Mouse (Mus musculus) right cerebral cortex, adult 18-20 months (tissue): ENCODE data around the gene Tex14.
"Not testable (repeated sequence)": the region's sequence is repeated elsewhere in the genome, so short reads cannot be mapped to it uniquely, and the experiment has no call there.

Source experiments
- DNase-seq: peaks from one replicate; pipeline ENCODE4 v3.0.0; 2022; ENCODE audit warnings: mixed read lengths

Gene Tex14

DNA sequence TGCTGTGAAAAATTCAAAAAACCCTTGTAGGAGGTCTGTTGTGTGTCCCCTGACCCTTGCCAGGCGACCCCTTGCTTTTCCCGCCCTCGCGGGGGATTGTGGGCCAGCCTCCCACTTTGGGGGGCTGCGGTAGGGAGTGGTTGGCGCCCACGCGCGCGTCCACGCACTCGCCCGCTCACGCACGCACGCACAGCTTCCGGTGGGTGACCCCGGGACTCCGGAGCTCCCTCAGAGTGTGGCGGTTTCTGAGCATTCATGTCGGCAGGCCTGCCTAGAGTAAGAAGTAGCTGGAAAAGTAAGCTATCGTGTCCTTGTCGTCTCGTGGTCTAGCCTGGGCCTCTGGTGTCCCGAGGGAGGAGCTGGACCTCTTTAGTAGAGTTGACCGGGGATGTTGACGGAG lies at the start of gene Tex14, which contains the start of gene Rad51c:
TSS of gene Tex14 (plus strand) at position 190 of the 400 bp plus-strand sequence.
TSS of gene Rad51c (minus strand) at position 79 of the 400 bp plus-strand sequence.
- DNase-seq, result peak; percentile 21

DNA sequence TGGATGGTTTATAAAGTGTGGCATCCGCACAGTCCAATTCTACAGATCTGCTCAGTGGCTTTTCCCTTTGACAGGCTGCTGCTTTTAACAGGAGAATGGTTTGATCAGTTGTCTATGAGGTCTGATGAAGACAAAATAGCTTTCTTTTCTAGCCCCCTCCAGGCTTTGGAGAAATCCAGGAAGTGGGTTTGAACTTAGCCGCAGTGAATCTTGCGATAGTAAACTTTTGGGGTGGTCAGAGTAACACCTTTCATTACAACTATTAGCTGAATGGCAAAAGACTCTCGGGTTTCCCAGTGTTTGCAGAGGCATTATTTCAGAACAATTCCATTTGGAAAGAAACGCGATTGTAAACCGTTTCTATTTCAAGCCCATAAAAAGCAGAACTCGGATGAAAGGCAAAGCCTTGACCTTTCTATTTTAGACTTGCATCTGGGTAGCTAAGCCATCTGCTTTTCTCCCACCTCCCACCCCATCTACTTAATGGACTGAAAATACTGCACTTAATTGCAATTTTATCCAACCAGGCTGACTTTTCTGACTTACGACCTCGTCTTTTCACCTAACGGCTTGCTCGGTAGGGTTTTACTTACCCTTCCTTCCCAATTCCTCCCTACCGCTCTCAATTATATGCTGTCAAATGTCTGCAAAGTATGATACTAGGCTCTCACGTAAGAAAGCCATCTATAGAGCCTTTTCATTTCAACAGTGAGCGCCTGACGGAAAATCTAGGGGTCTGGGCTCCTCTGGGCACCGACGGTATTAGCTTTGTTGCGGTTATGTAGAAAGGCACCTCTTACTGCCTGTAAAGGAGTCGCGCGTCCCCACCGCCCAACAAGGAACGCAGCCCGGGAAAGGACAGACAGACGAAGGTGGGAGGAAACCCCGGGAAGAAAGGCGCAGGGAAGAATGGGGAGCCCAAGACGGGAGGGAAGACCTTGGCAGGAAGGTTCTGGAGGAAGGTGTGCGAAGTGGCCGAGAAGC lies 47.3 kb upstream of the Tex14 start:
- peak; percentile 32 for DNase-seq

DNA sequence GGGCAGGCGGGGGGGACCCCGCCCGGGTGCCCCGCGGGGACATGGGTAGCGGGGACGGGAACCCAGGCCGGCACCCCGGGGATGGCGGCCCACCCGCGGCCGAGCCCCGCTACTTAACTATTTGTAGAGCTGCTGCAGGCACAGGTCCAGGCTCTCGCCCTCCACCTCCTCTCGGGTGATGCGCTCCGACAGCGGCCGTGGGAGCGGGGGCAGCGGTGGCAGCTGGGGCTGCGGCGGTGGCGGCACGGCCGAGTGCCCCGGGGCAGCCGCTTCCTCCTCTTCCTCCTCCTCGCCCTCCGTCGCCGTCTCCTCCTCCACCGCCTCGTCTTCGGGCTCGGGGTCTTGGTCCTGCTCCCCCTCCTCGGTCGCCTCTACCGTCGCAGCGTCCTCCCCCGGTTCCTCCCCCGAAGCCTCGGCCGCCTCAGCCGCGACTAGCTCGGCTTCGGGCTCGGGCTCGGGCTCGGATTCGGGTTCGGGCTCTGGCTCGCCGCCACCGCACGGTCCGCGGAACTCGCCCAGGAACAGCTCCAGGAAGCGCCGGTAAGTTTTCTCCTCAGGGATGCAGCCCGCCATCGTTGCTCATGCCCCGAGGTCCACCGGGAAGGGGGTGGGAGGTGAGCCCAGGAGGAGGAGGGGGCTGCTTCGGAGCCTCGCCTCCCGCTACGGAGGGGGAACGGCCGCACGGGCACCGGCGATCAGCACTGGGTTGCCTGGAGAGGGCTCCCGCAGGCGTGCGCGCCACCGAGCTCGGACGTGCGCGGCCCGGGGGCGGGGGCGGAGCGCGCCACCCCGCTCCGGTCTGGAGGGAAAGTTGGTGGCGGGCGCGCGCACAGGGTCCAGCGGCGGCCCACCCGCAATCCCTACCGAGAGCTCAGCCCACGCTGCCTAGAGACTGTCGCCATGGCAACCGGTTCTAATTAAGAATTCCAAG lies 46.3 kb upstream of the Tex14 start, which contains the start of gene Ppm1e:
TSS of gene Ppm1e (minus strand) at position 693 of the 931 bp plus-strand sequence.
- DNase-seq, result peak; percentile 88

DNA sequence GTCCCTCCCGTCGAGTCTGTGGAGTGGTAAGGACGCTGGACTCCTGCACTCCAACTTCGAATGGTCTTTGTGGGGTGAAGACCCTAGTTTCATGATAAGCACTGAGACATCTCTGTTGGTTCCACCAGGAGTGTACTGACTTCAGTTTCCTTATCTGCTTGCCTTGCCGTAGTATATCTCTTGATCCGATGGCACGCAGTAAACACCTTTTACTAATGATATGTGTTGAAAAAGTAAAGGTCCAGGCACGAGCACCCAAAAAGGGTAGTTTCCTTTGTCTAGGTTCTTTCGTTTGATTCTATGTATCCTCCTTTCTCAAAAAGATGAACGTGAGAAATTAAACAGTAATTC lies 45.6 kb upstream of the Tex14 start:
- DNase-seq, result no peak

DNA sequence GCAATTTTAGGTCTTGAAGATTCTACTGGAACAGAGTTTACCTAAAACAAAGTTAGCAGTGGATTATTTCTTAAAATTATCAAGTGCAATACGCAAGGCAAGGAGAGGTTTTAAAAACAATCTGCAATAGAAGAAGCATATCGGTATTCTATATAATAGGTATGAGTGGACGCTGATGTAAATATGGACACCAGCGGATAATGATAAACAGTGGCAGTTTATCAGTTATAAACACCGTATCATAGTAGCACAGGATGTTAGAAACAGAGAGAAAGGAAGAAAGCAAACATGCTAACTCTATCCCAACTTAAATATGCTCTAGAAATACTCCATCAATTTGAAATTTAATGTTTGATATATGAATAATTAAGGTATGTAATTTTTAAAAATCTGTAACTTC lies 39.7 kb upstream of the Tex14 start:
- no peak for DNase-seq

DNA sequence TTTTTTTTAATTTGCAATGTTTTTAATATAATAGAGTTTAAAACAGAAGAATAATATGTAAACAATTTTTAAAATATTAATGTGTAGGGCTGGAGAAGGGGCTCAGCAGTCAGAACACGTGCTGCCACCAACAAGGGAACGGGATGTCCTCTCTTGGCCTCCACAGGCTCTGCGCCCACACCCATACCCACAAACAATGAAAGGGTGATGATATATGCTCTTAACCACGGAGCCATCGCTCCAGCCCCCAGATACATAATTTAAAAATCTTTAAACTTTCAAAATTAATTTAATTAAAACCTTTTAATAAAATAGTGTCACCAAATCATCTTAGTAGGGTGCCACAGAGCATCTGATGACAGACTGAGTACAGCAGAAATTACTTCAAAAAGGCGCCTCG lies 37.8 kb upstream of the Tex14 start:
- no peak for DNase-seq

DNA sequence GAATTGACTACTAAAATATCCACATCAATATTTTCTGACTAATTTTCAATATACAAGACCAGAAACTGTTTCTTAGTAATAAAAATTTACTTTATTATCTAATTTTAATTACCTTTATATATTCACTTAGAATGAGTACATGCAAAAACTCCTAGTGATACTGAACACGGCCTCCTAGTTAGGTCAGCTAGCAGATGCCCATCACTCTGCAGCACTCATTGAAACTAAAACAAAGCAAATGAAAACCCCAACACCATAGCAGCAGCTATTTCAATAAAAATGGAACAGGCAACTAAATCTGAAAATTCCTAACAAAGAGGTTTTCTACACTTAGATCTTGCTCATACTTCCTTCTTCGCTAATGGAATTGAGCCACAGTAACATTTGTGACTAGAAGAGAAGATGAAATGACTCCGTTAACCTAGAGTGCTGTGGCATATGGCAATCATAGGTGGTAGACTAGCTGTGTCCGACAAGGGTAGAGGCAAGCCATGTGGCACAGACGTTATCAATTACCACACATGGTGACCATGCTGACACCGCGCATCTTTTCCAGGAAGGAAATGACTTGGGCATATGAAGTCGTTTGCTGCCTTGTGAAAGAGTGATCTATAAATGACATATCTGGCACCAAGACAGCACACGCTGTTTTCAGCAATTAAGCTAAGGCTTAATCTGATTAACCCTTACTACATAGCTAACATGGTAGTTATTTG lies 36.8 kb upstream of the Tex14 start:
- DNase-seq, result no peak

DNA sequence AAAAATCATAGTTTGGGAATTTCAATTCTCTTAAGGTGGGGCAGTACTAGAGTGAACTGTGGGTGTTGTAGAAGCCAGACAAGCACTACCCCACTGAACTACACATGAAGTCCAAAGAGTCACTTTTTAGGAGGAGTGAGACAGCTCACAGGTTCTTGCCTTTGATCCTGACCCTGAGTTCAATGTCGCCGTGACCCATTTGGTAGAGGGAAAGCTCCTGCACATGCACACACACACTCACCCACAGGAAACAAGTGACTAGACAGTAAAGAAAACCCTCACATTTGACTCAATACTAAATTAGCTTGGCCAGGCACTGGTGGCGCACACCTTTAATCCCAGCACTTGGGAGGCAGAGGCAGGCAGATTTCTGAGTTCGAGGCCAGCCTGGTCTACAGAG lies 20.3 kb upstream of the Tex14 start:
- DNase-seq, result no peak

DNA sequence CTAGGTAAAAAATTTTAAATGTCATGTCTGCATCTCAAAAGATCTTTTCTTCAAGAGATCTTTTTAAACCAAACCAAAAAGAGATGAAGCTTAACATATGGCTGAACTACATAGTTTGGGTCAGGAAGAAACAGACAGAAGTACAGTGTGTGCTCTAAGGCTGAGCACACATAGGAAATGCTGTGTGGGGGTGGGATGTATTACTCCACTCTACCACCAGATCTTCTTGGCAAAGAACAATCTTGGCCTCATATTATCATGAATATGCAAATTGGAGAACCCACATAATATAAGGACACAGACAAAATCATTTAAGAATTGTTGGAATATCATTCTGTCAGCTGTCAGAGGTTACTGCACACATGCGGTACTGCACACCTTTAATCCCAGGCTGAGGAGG lies 19.2 kb upstream of the Tex14 start:
- DNase-seq, result peak; percentile 50

DNA sequence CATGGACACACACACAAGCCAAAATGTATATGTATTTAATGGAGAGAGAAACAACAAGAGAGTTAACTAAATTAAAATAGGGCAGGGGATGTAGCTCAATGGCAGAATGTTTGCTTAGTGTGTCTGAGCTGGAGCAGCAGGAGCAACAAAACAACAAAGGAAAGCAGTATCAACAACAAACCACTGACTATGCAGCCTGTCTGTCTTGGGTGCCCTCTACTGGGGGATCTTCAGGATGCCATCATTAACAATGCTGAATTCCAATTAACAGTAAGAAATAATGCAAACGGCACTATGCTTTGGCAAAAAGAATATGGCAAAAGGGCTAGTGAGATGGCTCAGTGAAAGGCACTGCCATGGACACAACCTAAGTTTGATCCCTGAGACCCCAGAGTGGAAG lies 11.0 kb upstream of the Tex14 start:
- peak; percentile 26 for DNase-seq

DNA sequence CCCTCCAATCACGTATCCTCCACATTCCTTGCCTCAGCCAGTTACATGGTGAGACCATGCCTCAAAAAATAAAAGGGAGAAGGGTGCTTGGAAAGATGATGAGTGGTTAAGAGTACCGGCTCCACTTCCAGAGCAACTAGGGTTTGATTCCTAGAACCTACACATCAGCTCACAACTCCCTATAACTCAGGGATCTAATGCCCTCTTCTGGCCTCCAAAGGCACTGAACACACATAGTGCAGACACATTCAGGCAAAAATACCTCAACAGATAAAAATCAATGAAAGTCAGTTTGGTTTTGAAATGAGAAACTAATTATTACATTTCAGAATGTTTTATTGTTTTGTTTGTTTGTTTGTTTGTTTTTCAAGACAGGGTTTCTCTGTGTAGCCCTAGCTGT lies 6.5 kb upstream of the Tex14 start:
- DNase-seq, result no peak

DNA sequence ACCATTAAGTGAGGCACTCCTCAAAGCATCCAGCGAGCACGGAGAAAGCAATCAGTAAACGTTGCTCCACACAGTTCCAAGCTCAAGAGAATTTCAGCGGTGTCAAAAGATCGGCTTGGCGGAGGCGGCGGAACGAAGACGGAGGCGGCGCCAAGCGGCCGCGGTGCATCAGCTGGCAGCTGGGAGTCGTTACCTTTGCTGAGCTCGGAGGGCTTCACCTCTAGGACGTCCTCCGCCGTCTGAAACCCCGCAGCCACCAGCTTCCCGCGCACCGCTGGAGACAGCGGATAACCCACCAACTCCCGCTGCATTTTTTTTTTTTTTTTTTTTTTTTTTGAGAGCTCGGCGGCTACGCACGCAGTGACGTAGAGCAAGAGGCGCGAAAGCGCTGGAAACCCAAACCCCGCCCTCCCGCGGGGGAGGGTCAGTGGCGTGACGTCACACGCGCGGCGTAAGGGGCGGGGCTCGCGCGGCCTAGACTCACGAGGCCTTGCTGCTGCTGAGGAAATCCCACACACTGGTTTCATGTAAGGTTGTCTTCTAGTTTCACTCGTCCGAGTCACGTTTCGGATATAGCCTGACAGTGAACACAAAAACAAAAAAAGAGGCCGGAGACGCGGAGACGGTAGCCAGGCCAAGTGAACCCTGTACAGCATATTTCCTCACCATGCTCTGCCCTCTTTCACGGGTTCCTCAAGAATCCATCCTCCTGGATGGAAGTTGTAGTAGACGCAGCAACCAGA lies 583 bp upstream of the Tex14 start:
- peak; percentile 95 for DNase-seq

DNA sequence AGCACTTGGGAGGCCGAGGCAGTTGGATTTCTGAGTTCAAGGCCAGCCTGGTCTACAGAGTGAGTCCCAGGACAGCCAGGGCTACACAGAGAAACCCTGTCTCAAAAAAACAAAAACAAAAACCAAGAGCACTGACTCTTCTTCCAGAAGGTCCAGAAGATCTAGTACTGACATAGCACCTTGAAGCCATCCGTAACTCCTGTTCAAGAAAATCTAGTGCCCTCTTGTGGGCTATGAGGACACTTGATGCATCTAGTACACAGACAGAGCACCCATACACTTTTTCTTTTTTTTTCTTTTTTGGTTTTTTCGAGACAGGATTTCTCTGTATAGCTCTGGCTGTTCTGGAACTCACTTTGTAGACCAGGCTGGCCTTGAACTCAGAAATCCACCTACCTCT lies 8.5 kb downstream of the Tex14 start:
- not testable (repeated sequence) for DNase-seq

DNA sequence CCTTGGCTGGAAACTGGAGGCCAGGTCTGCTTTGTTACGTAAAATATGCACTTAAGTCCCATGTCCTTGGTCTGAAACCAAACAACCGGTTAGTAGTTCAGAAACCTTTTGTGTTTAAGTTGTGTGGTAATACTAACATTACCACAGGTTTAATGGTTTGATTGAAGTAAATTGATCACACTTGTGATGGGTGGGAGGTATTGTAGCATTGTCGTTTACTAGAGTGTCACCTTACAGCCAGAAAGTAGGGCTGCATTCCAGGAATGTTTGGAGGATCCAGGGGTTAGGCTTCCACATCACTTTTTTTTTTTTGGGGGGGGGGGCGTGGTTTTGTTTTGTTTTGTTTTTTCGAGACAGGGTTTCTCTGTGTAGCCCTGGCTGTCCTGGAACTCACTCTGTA lies 11.3 kb downstream of the Tex14 start:
- no peak for DNase-seq

DNA sequence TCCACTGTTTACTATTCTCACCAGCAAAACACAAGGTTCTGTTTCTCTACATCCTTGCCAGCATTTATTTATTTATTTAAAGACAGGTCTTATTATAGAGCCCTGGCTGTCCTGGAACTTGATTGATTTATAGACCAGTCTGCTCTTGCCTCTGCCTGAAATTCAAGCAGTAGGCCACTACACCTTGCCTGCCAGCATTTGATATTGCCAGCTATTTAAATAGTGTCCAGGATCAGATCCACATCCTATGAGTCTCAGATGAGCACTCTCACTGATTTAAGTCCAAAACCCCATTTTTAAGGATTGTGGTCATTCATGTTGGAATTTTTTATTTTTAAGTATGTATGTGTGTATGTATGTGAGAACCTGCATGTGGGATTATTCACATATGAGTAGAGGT lies 16.0 kb downstream of the Tex14 start:
- no peak for DNase-seq

DNA sequence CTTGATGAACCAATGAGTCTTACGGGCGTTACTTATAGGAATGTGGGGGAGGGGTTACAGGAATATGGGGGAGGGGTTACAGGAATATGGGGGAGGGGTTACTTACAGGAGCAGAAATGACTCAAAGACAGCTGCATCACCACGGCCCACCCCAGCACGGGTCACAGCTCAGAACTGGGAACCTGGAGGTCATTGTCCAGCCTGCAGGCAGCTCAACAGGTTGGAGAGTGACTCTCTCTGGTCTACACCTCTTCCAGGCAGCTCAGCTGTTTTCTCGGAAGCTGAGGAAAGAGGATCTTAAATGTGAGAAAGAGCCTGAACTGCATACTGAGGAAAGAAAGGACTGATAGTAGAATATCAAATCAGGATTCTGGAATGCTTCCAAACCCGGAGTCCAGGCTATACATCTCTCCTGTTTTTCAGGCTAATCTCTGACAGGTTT lies 16.9 kb downstream of the Tex14 start:
- DNase-seq, result no peak

DNA sequence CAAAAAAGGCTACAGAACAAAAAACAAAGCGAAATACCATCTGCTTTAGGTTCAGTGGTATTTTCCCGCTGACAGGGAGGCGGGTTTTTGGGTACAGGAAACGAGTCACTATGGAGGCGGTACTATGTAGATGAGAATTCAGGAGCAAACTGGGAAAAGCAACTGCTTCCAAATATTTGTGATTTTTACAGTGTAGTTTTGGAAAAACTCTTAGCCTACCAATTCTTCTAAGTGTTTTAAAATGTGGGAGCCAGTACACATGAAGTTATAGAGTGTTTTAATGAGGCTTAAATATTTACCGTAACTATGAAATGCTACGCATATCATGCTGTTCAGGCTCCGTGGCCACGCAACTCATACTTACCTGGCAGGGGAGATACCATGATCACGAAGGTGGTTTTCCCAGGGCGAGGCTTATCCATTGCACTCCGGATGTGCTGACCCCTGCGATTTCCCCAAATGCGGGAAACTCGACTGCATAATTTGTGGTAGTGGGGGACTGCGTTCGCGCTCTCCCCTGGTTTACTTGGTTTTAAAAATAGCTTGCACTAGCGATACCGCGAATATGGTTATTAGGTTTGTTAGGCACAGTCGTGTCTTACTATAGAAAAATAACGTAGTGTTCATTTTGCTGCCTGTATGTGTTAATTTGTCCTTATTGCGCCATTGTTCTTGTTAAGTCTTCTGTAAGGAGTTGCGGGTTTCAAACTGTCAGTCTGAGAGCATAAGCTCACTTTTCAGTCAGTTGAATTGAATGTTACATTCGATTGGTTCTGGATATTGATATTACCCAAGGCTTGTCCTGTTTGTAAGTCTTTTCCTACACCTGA lies 17.9 kb downstream of the Tex14 start:
- DNase-seq, result peak; percentile 86

DNA sequence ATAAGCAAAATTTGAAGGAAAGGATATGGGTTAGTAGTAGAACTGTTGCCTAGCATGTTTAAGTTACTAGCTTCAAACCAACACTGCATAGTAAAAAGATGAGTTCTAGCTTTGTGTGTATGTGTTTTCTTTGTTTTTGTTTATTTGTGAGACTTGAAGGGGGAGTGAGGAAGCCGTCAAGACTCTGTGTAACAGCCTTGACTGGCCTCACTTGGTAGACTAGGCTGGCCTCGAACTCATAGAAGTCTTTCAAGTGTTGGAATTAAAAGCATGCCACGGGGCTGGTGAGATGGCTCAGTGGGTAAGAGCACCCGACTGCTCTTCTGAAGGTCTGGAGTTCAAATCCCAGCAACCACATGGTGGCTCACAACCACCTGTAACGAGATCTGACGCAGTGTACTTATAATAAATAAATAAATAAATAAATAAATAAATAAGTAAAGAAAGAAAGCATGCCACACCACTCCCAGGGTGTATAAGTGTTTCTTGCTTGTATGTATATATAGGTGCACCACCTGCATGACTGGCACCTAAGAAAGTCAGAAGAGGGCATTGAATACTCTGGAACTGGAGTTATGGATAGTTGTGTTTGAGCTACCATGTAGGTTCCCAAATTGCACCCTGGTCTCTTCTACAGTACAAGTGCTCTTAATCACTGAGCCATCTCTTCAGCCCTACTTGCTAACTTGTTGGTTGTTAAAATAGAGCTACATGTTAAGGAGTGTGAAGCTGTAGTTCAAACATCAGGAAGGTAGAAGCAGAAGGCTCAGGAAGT lies 18.9 kb downstream of the Tex14 start:
- DNase-seq, result no peak

DNA sequence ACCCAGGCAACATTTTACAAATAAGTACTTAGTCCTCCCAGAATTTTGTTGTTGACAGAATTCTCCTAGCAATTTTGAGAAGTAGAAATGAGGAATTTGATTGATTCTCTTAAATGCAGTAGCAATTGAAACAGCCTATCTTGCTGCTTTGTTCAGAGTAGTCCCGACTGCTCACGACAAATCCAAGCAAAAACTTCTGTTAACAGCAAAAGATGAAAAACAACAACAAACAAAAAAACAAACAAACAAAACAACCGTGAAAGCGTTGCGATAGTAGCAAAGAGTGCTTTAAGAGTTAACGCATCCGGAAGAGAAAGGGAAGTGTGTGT lies 21.2 kb downstream of the Tex14 start:
- no peak for DNase-seq
